Comparison of ENCODE assay signal across 9 mouse cellular contexts in the genomic region with DNA sequence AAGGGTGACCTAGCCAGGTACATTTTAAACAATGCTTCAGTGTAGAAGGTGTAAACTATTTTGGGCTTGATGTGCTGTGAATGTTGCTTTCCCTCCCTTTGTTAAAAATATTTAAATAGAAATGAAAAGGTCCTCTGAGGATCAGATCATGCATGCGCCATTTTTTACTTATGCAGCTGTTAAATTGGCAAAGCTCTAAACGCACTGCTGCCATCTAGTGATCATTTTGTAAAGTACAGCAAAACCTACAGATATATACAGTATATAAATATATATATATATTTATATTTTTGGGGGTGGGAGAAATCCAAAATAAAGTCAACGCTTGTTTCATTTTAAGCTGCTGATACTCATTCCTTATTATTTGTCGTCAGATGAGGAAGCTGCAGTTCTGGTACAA.
DNase-seq lines count a peak whose midpoint lies in the region; ATAC-seq and TF ChIP-seq lines count a peak whose summit lies in the region.
"Had no signal": no experiment of that assay in that cellular context is flagged by ENCODE, and none has a peak within 500 bp of the region (broad histone marks: within the 10 kb centered on the region; RNA-seq: fewer than 3 reads in every experiment).

No protein-coding gene starts in this region.

- H3K4me2 ChIP-seq in kidney, embryonic 15.5 days, result no peak overlapping the region
- no peak overlapping the region for H3K4me2 ChIP-seq in neural tube, embryonic 15.5 days
- no peak overlapping the region for H3K4me2 ChIP-seq in midbrain, embryonic 16.5 days (ENCODE audit: low read length)
- H3K4me2 ChIP-seq: limb, embryonic 12.5 days had no signal

- DNase-seq in kidney, adult 9 months, result peak; percentile 72
- peak; percentile 49 for DNase-seq in A20 (ENCODE audit: low read depth, low spot score)
- peak; percentile 81 for DNase-seq in embryo, embryonic 10.5 days (ENCODE audit: low spot score)

- H3K36me3 ChIP-seq in kidney, embryonic 15.5 days, result peaks cover 32% of the 10 kb centered on the region
- H3K36me3 ChIP-seq in E14TG2a.4 (ENCODE audit: insufficient read depth, low read length), result peaks cover 37% of the 10 kb centered on the region
- no peaks in the 10 kb centered on the region for H3K36me3 ChIP-seq in neural tube, embryonic 15.5 days
- 0 out of 2 replicates have a peak, but pooled peaks cover 2% of the 10 kb centered on the region for H3K36me3 ChIP-seq in midbrain, embryonic 16.5 days (ENCODE audit: control insufficient read depth, insufficient read depth, low read length)

- no peak overlapping the region for H3K9ac ChIP-seq in kidney, embryonic 15.5 days
- H3K9ac ChIP-seq in neural tube, embryonic 15.5 days (replicated peaks), result no peak overlapping the region
- H3K9ac ChIP-seq in midbrain, embryonic 16.5 days (ENCODE audit: low read depth, low read length), result no peak overlapping the region
- H3K9ac ChIP-seq: limb, embryonic 12.5 days had no signal

- no peaks in the 10 kb centered on the region for H3K9me3 ChIP-seq in kidney, embryonic 15.5 days (replicated peaks)
- no peaks in the 10 kb centered on the region for H3K9me3 ChIP-seq in E14TG2a.4 (ENCODE audit: low read length)
- H3K9me3 ChIP-seq in neural tube, embryonic 15.5 days (replicated peaks), result no peaks in the 10 kb centered on the region
- H3K9me3 ChIP-seq in midbrain, embryonic 16.5 days (replicated peaks; ENCODE audit: control insufficient read depth, low read length, poor library complexity, severe bottlenecking), result no peaks in the 10 kb centered on the region
- H3K9me3 ChIP-seq: limb, embryonic 12.5 days had no signal

- 0 out of 2 replicates have a peak, but pooled peaks cover 2% of the 10 kb centered on the region for H3K4me1 ChIP-seq in kidney, embryonic 15.5 days
- peaks cover 25% of the 10 kb centered on the region for H3K4me1 ChIP-seq in E14TG2a.4 (replicated peaks; ENCODE audit: low read depth, low read length)
- no peaks in the 10 kb centered on the region for H3K4me1 ChIP-seq in neural tube, embryonic 15.5 days
- H3K4me1 ChIP-seq in midbrain, embryonic 16.5 days (ENCODE audit: control insufficient read depth, insufficient read depth, low read length), result no peaks in the 10 kb centered on the region
- H3K4me1 ChIP-seq: limb, embryonic 12.5 days had no signal

- peak; percentile 52 for TF ChIP-seq CTCF in E14TG2a.4 (conservative IDR thresholded peaks at IDR 0.05; ENCODE audit: low read length)

- H3K27ac ChIP-seq in kidney, embryonic 15.5 days, result no peak overlapping the region
- H3K27ac ChIP-seq in neural tube, embryonic 15.5 days (replicated peaks), result no peak overlapping the region
- no peak overlapping the region for H3K27ac ChIP-seq in midbrain, embryonic 16.5 days (ENCODE audit: low read length)
- H3K27ac ChIP-seq: limb, embryonic 12.5 days had no signal

- no peaks in the 10 kb centered on the region for H3K27me3 ChIP-seq in kidney, embryonic 15.5 days
- H3K27me3 ChIP-seq in E14TG2a.4 (ENCODE audit: insufficient read depth, low read length), result no peaks in the 10 kb centered on the region
- no peaks in the 10 kb centered on the region for H3K27me3 ChIP-seq in neural tube, embryonic 15.5 days (replicated peaks)
- no peaks in the 10 kb centered on the region for H3K27me3 ChIP-seq in midbrain, embryonic 16.5 days (ENCODE audit: control insufficient read depth, insufficient read depth, low read depth, low read length)
- H3K27me3 ChIP-seq: limb, embryonic 12.5 days had no signal

- WGBS in kidney, embryonic 15.5 days, result 62% methylated on average over 4 of the region's 4 CpGs
- WGBS in neural tube, embryonic 15.5 days, result 58% methylated on average over 4 of the region's 4 CpGs
- WGBS in midbrain, embryonic 16.5 days, result 55% methylated on average over 4 of the region's 4 CpGs

- ATAC-seq in kidney, embryonic 15.5 days (replicated peaks; ENCODE audit: low FRiP score), result no peak
- ATAC-seq in megakaryocyte progenitor cell, adult 5-6 weeks (replicated peaks; ENCODE audit: poor library complexity), result peak; percentile 65
- no peak for ATAC-seq in neural tube, embryonic 15.5 days (ENCODE audit: low FRiP score)
- no peak for ATAC-seq in midbrain, embryonic 16.5 days

- no peak overlapping the region for H3K4me3 ChIP-seq in kidney, embryonic 15.5 days (replicated peaks)
- H3K4me3 ChIP-seq in E14TG2a.4 (replicated peaks; ENCODE audit: low read length), result no peak overlapping the region
- H3K4me3 ChIP-seq in neural tube, embryonic 15.5 days (replicated peaks), result no peak overlapping the region
- H3K4me3 ChIP-seq in midbrain, embryonic 16.5 days (ENCODE audit: low read depth, low read length), result no peak overlapping the region
- H3K4me3 ChIP-seq: limb, embryonic 12.5 days had no signal
